Mouse (Mus musculus) liver, postnatal 0 days (tissue): Measurements from ENCODE around the gene Tgm1.

ENCODE experiments used
- CTCF ChIP-seq: sonication (generic); IDR thresholded peaks from 2 replicates; pipeline ENCODE4 v1.5.1; 2016; ENCODE audit warnings: antibody characterized with exemption, low read depth
- EP300 ChIP-seq: IDR thresholded peaks from 2 replicates; pipeline ENCODE4 v1.6.1; 2016; ENCODE audit warnings: antibody characterized with exemption, low read depth, mild to moderate bottlenecking

DNA sequence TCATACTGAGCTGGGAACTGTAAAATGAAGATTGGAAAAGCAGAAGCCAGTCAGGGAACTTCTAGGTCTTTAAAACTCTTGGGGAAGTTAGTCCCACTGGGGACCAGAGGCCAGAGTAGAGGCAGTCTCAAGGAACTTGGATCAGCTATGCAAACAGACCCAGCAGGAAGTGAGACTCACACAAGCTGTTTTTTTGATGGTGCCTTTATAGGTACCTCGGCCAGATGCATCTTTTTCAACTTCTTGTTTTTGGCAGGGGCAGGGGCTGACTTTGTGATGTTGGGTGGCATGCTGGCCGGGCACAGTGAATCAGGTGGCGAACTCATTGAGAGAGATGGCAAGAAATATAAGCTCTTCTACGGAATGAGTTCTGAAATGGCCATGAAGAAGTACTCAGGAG lies 36.1 kb downstream of the Tgm1 start:
- no peak for TF ChIP-seq CTCF
- no peak for TF ChIP-seq EP300
